Mouse (Mus musculus) CH12.LX (cell line): ENCODE measurements around the gene Adamts16. TPM values are rescaled to one million over a fixed set of nuclear protein-coding genes. Genes with fewer than 3 reads are reported as not detected.

ENCODE experiments used
- DNase-seq: peaks from one replicate; pipeline ENCODE4 v3.0.0-alpha.2; 2013; ENCODE audit errors: extremely low read depth
- H3K27ac ChIP-seq: 2 replicates; pipeline ENCODE4 v1.5.1; 2012; ENCODE audit warnings: low read depth, mild to moderate bottlenecking, control low read depth, moderate library complexity; ENCODE audit not compliant: insufficient read depth
- H3K27me3 ChIP-seq: replicated peaks from 2 replicates; pipeline ENCODE3; 2012; ENCODE audit warnings: inconsistent platforms
- H3K36me3 ChIP-seq, 2 experiments: replicated peaks in 1 of 2; 2 replicates each; pipeline versions ENCODE3 to v1.6.1; 2012; ENCODE audit warnings: inconsistent platforms in 1 of 2, low read length in 1 of 2, mild to moderate bottlenecking in 1 of 2, mixed read lengths in 1 of 2, moderate library complexity in 1 of 2; ENCODE audit not compliant: control insufficient read depth in 1 of 2, insufficient read depth in 1 of 2
- H3K4me1 ChIP-seq, 2 experiments: 2 replicates each; pipeline ENCODE4 v1.6.1; 2012; ENCODE audit warnings: inconsistent platforms in 1 of 2, moderate library complexity in 1 of 2; ENCODE audit not compliant: insufficient read depth in 2 of 2, control insufficient read depth in 1 of 2
- H3K4me2 ChIP-seq: 2 replicates; pipeline ENCODE4 v1.6.1; 2012; ENCODE audit warnings: low read depth, mild to moderate bottlenecking, control low read depth; ENCODE audit not compliant: poor library complexity, insufficient read depth, severe bottlenecking
- H3K4me3 ChIP-seq, 3 experiments: fragments of 150-350 bp in 1 of 3; sonication (generic) in 1 of 3; replicated peaks in 1 of 3; 2 replicates each; pipeline versions ENCODE3 to v1.5.1; 2011 to 2012; ENCODE audit warnings: low read depth in 2 of 3, low read length in 2 of 3, mild to moderate bottlenecking in 2 of 3, moderate library complexity in 2 of 3, control low read depth in 1 of 3, improper control_type of control experiment in 1 of 3, inconsistent platforms in 1 of 3, mixed read lengths in 1 of 3; ENCODE audit not compliant: poor library complexity in 1 of 3
- H3K79me2 ChIP-seq: replicated peaks from 2 replicates; pipeline ENCODE4 v1.6.1; 2012; ENCODE audit warnings: mild to moderate bottlenecking, moderate library complexity; ENCODE audit not compliant: control insufficient read depth, poor library complexity, insufficient read depth, severe bottlenecking; ENCODE audit errors: extremely low read depth
- H3K9ac ChIP-seq: 2 replicates; pipeline ENCODE4 v1.6.1; 2012; ENCODE audit warnings: low read depth, mild to moderate bottlenecking, control low read depth, moderate library complexity; ENCODE audit not compliant: insufficient read depth
- H3K9me3 ChIP-seq: replicated peaks from 2 replicates; pipeline ENCODE3; 2012; ENCODE audit warnings: low read length, inconsistent platforms, mixed read lengths
- CHD2 ChIP-seq: IDR thresholded peaks from 2 replicates; pipeline ENCODE4 v1.6.1; 2011; ENCODE audit warnings: low read length, improper control_type of control experiment
- ELF1 ChIP-seq: IDR thresholded peaks from 2 replicates; pipeline ENCODE4 v1.6.1; 2014; ENCODE audit warnings: low read depth, mild to moderate bottlenecking, inconsistent platforms, low read length, improper control_type of control experiment
- EP300 ChIP-seq: IDR thresholded peaks from 2 replicates; pipeline ENCODE4 v1.6.1; 2011; ENCODE audit warnings: low read length, improper control_type of control experiment
- ETS1 ChIP-seq: conservative IDR thresholded peaks from 2 replicates; pipeline ENCODE4 v1.6.1; 2012; ENCODE audit warnings: low read depth, mild to moderate bottlenecking, inconsistent platforms, low read length, improper control_type of control experiment, moderate library complexity
- IRF4 ChIP-seq: IDR thresholded peaks from 2 replicates; pipeline ENCODE4 v1.6.1; 2014; ENCODE audit warnings: low read depth, mild to moderate bottlenecking, inconsistent platforms, low read length, improper control_type of control experiment
- JUN ChIP-seq: IDR thresholded peaks from 2 replicates; pipeline ENCODE4 v1.6.1; 2011; ENCODE audit warnings: low read depth, mild to moderate bottlenecking, low read length, improper control_type of control experiment, moderate library complexity; ENCODE audit not compliant: insufficient read depth
- JUND ChIP-seq: conservative IDR thresholded peaks from 2 replicates; pipeline ENCODE4 v1.6.1; 2011; ENCODE audit warnings: low read depth, low read length, improper control_type of control experiment
- KAT2A ChIP-seq: IDR thresholded peaks from 2 replicates; pipeline ENCODE4 v1.6.1; 2012; ENCODE audit warnings: low read length, improper control_type of control experiment, inconsistent platforms; ENCODE audit not compliant: insufficient replicate concordance
- MAFK ChIP-seq: IDR thresholded peaks from 2 replicates; pipeline ENCODE4 v1.6.1; 2011; ENCODE audit warnings: low read length, improper control_type of control experiment; ENCODE audit not compliant: insufficient replicate concordance
- MAX ChIP-seq: IDR thresholded peaks from 2 replicates; pipeline ENCODE4 v1.6.1; 2011; ENCODE audit warnings: low read length, improper control_type of control experiment
- MAZ ChIP-seq: IDR thresholded peaks from 2 replicates; pipeline ENCODE4 v1.6.1; 2012; ENCODE audit warnings: low read depth, mild to moderate bottlenecking, inconsistent platforms, low read length, improper control_type of control experiment, moderate library complexity
- MXI1 ChIP-seq: IDR thresholded peaks from 2 replicates; pipeline ENCODE4 v1.6.1; 2011; ENCODE audit warnings: mild to moderate bottlenecking, low read depth, low read length, improper control_type of control experiment
- NELFE ChIP-seq: IDR thresholded peaks from 2 replicates; pipeline ENCODE4 v1.6.1; 2011; ENCODE audit warnings: low read depth, low read length, improper control_type of control experiment
- PAX5 ChIP-seq: IDR thresholded peaks from 2 replicates; pipeline ENCODE4 v1.6.1; 2012; ENCODE audit warnings: low read length, inconsistent platforms, mixed read lengths
- POLR2A ChIP-seq: IDR thresholded peaks from 2 replicates; pipeline ENCODE4 v1.6.1; 2011; ENCODE audit warnings: low read depth, mild to moderate bottlenecking, improper control_type of control experiment, low read length
- RAD21 ChIP-seq: IDR thresholded peaks from 2 replicates; pipeline ENCODE4 v1.6.1; 2011; ENCODE audit warnings: low read depth, mild to moderate bottlenecking, low read length, improper control_type of control experiment, moderate library complexity
- RCOR1 ChIP-seq: conservative IDR thresholded peaks from 2 replicates; pipeline ENCODE4 v1.6.1; 2012; ENCODE audit warnings: low read depth, mild to moderate bottlenecking, inconsistent platforms, low read length, improper control_type of control experiment
- SIN3A ChIP-seq: IDR thresholded peaks from 2 replicates; pipeline ENCODE4 v1.6.1; 2012; ENCODE audit warnings: low read length, improper control_type of control experiment, inconsistent platforms
- SMC3 ChIP-seq: IDR thresholded peaks from 2 replicates; pipeline ENCODE4 v1.6.1; 2011; ENCODE audit warnings: low read depth, low read length, improper control_type of control experiment
- TCF12 ChIP-seq: IDR thresholded peaks from 2 replicates; pipeline ENCODE4 v1.6.1; 2014; ENCODE audit warnings: low read depth, mild to moderate bottlenecking, inconsistent platforms, low read length, improper control_type of control experiment
- UBTF ChIP-seq: IDR thresholded peaks from 2 replicates; pipeline ENCODE4 v1.6.1; 2012; ENCODE audit warnings: low read depth, mild to moderate bottlenecking, inconsistent platforms, low read length, improper control_type of control experiment, moderate library complexity
- USF1 ChIP-seq: IDR thresholded peaks from 2 replicates; pipeline ENCODE4 v1.6.1; 2014; ENCODE audit warnings: low read depth, mild to moderate bottlenecking, inconsistent platforms, low read length, improper control_type of control experiment
- USF2 ChIP-seq: conservative IDR thresholded peaks from 2 replicates; pipeline ENCODE4 v1.6.1; 2011; ENCODE audit warnings: low read depth, low read length, improper control_type of control experiment
- ZC3H11A ChIP-seq: IDR thresholded peaks from 2 replicates; pipeline ENCODE4 v1.6.1; 2012; ENCODE audit warnings: low read depth, mild to moderate bottlenecking, inconsistent platforms, low read length, improper control_type of control experiment
- ZMIZ1 ChIP-seq: IDR thresholded peaks from 2 replicates; pipeline ENCODE4 v1.6.1; 2012; ENCODE audit warnings: low read depth, mild to moderate bottlenecking, inconsistent platforms, low read length, improper control_type of control experiment
- ZNF384 ChIP-seq: IDR thresholded peaks from 2 replicates; pipeline ENCODE4 v1.6.1; 2012; ENCODE audit warnings: low read depth, low read length, improper control_type of control experiment, inconsistent platforms
- dilution Hi-C: fragments of 300-500 bp; cut with MboI; formaldehyde crosslinking; loops from 2 replicates; pipeline ENCODE4 v1.14.3; 2020; ENCODE audit warnings: low sequenced_read_pairs; ENCODE audit not compliant: extremely low pct_unique_long_range_greater_than_20kb, extremely low pct_ligation_motif_present
- in situ Hi-C: fragments of 300-500 bp; cut with MboI; formaldehyde crosslinking; loops from 3 replicates; pipeline ENCODE4 v1.14.3; 2019; ENCODE audit warnings: low sequenced_read_pairs, low pct_ligation_motif_present, low pct_unique_long_range_greater_than_20kb, mixed read lengths
- polyA plus RNA-seq: library from polyadenylated mRNA; unstranded; fragments of >175 nt; gene quantifications from 2 replicates; pipeline ENCODE4 v1.2.1, GENCODE M21; 2012; ENCODE audit warnings: low read depth; ENCODE audit not compliant: insufficient read length
- total RNA-seq, 2 experiments: library from RNA; depleted of rRNA; stranded (reverse); fragments of 300-350 nt in 1 of 2; fragments of >200 nt in 1 of 2; gene quantifications; 2 replicates each; pipeline ENCODE4 v1.2.3; 2012 to 2014

Adamts16 gene
- total and polyA plus RNA-seq, 3 experiments = not detected

DNA sequence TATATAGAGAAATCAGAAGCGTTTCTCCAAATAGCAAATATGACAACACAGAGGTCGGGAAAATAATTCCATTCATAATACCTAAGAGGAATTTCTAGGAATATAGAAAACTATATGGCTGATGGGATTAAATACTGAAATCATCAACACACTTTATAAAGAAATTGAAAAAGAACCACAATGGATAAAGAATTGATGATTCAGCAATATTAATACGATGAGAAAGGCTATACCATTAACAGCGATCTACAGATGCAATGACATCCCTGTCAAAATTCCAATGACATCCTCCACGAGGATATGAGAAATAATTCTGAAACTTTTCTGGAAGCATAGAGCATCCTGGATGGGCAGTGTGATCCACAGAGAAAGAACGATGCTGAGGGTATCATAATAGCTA, 76.9 kb downstream of the Adamts16 start:
- H3K36me3 ChIP-seq = no peaks in the 10 kb centered on the region
- no peaks in the 10 kb centered on the region for H3K79me2 ChIP-seq
- no peaks in the 10 kb centered on the region for H3K4me1 ChIP-seq
- no peak overlapping the region for H3K27ac ChIP-seq
- no peaks in the 10 kb centered on the region for H3K27me3 ChIP-seq
- dilution Hi-C loops = no loop called here
- in situ Hi-C loops = loop anchor here (5.0 kb wide), 1 partner anchor 122 kb away; no protein-coding TSS in a partner anchor
- no peak for DNase-seq
- no peaks in the 10 kb centered on the region for H3K9me3 ChIP-seq
- peak; percentile 91 for TF ChIP-seq MAFK
- TF ChIP-seq MXI1 = no peak
- no peak for TF ChIP-seq POLR2A
- H3K9ac ChIP-seq = no peak overlapping the region
- H3K4me3 ChIP-seq = no peak overlapping the region
- no peak overlapping the region for H3K4me2 ChIP-seq

DNA sequence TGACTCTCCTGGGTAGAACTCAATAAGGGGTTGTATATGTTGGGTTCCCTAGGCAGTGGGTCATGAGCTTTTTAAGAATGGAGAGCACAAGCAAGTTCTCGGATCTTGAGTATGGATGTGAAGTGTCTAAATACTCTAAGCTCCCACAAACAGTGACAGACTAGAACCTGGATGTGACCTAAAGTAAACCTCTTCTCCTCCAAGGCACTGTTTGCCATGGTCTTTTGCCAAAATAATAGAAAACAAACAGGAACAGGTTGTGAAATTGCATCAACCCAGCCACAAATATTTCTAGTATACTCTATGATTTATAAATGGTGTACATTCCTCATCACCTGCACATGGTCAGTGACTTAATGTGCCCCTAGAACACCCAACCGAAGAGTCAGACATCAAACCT, 79.0 kb downstream of the Adamts16 start:
- H3K79me2 ChIP-seq = no peaks in the 10 kb centered on the region
- H3K9me3 ChIP-seq = no peaks in the 10 kb centered on the region
- no peak overlapping the region for H3K27ac ChIP-seq
- no peak overlapping the region for H3K4me3 ChIP-seq
- TF ChIP-seq ZC3H11A (no peak), NELFE (no peak), POLR2A (no peak), PAX5 (no peak), TCF12 (no peak), ZMIZ1 (no peak), USF2 (no peak), ZNF384 (no peak), USF1 (no peak), IRF4 (no peak), CHD2 (no peak), SIN3A (no peak), MAFK (no peak), UBTF (no peak), ETS1 (no peak), ELF1 (no peak)
- no peak for DNase-seq
- H3K36me3 ChIP-seq = no peaks in the 10 kb centered on the region
- no peaks in the 10 kb centered on the region for H3K4me1 ChIP-seq
- in situ Hi-C loops (no loop called here), dilution Hi-C loops (no loop called here)
- H3K9ac ChIP-seq = no peak overlapping the region
- H3K27me3 ChIP-seq = no peaks in the 10 kb centered on the region
- H3K4me2 ChIP-seq = no peak overlapping the region

DNA sequence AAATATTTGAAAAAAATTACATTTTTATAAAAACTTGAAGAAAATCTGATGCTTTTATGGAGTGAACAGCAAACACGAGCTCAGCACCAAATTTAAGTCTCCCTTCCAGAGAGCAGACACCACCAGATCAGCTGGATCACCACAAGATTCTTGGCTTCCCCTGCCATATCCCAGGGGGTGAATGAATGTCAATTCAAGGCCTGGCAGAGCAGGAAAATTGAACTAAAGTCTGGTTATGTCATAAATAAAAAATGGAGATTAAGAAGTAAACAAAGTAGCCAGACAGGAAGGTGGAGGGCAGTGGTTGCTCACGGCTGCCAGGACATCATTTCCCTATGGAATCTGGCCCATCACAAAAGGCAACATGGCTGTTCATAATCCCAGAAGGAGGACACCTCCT, 80.3 kb downstream of the Adamts16 start:
- H3K36me3 ChIP-seq = no peaks in the 10 kb centered on the region
- H3K27me3 ChIP-seq = no peaks in the 10 kb centered on the region
- dilution Hi-C loops (no loop called here), in situ Hi-C loops (no loop called here)
- H3K4me1 ChIP-seq = no peaks in the 10 kb centered on the region
- no peak overlapping the region for H3K4me3 ChIP-seq
- H3K27ac ChIP-seq = no peak overlapping the region
- TF ChIP-seq ETS1 (no peak), SMC3 (no peak), JUN (no peak), KAT2A (no peak), MXI1 (no peak), MAZ (no peak), POLR2A (no peak), EP300 (no peak), JUND (no peak), ZC3H11A (no peak), RAD21 (no peak), RCOR1 (no peak), ZNF384 (no peak), ZMIZ1 (no peak), MAX (no peak), ELF1 (no peak), USF1 (no peak), IRF4 (no peak)
- no peak overlapping the region for H3K4me2 ChIP-seq
- no peaks in the 10 kb centered on the region for H3K79me2 ChIP-seq
- H3K9ac ChIP-seq = no peak overlapping the region
- H3K9me3 ChIP-seq = no peaks in the 10 kb centered on the region
- no peak for DNase-seq
